Mouse (Mus musculus): ENCODE measurements around the gene Crtc3.

GRCm38 (mm10) chr7:80539581-80539980 lies 149.1 kb downstream of the Crtc3 start:
- TF ChIP-seq POLR2A (IDR thresholded peaks at IDR 0.05; ENCODE audit: insufficient read depth, low read depth, low read length) (no peak), CTCF (IDR thresholded peaks at IDR 0.05; ENCODE audit: insufficient read depth, low read depth, low read length) (no peak)

Measured in olfactory bulb, adult 2 months (tissue).